ENCODE assay signal across 9 mouse cellular contexts in genomic region chr10:62101504-62102439, GRCm38 (mm10). TPM values are rescaled to one million over a fixed set of nuclear protein-coding genes. Genes with fewer than 3 reads are reported as not detected.
DNase-seq lines count a peak whose midpoint lies in the region; ATAC-seq lines count a peak whose summit lies in the region.
"Had no signal": no experiment of that assay in that cellular context is flagged by ENCODE, and none has a peak within 500 bp of the region (broad histone marks: within the 10 kb centered on the region; RNA-seq: fewer than 3 reads in every experiment).

No protein-coding gene starts in this region.

- H3K9me3 ChIP-seq in liver, embryonic 13.5 days (replicated peaks) = no peaks in the 10 kb centered on the region
- H3K9me3 ChIP-seq in neural tube, embryonic 14.5 days (ENCODE audit: control insufficient read depth, low read length) = no peaks in the 10 kb centered on the region

- DNase-seq in A20 (ENCODE audit: low read depth, low spot score) = peak; percentile 59
- DNase-seq in embryo, embryonic 10.5 days (ENCODE audit: low spot score) = peak; percentile 91
- DNase-seq in gastrocnemius, postnatal 4 days (ENCODE audit: low spot score in 2 of 2) = peak; percentile 53 to 72
- DNase-seq in kidney, postnatal 14 days = peak; percentile 78
- peak; percentile 15 for DNase-seq in liver, embryonic 13.5 days
- peak; percentile 31 to 67 for DNase-seq in thymus, postnatal 10 days (ENCODE audit: low spot score in 2 of 2)

- no peak overlapping the region for H3K4me2 ChIP-seq in liver, embryonic 13.5 days
- no peak overlapping the region for H3K4me2 ChIP-seq in neural tube, embryonic 14.5 days (ENCODE audit: low read depth, low read length)

- no peaks in the 10 kb centered on the region for H3K4me1 ChIP-seq in liver, embryonic 13.5 days (replicated peaks)
- peaks cover 16% of the 10 kb centered on the region for H3K4me1 ChIP-seq in neural tube, embryonic 14.5 days (ENCODE audit: control insufficient read depth, insufficient read depth, low read length)

- H3K27me3 ChIP-seq in liver, embryonic 13.5 days = peaks cover 20% of the 10 kb centered on the region; the same call in 1 of the 2 replicates
- H3K27me3 ChIP-seq in neural tube, embryonic 14.5 days (ENCODE audit: control insufficient read depth, insufficient read depth, low read length) = peaks cover 4% of the 10 kb centered on the region; the same call in 1 of the 2 replicates

- 7% methylated on average over 7 of the region's 7 CpGs for WGBS in liver, embryonic 13.5 days (ENCODE audit: insufficient replicate concordance)
- 10% methylated on average over 7 of the region's 7 CpGs for WGBS in neural tube, embryonic 14.5 days

- no peaks in the 10 kb centered on the region for H3K36me3 ChIP-seq in liver, embryonic 13.5 days
- H3K36me3 ChIP-seq in neural tube, embryonic 14.5 days (ENCODE audit: control insufficient read depth, insufficient read depth, low read length) = no peaks in the 10 kb centered on the region; the same call in 1 of the 2 replicates

- H3K27ac ChIP-seq in liver, embryonic 13.5 days = no peak overlapping the region
- peak overlapping the region; percentile 91 for H3K27ac ChIP-seq in neural tube, embryonic 14.5 days (ENCODE audit: low read depth, low read length)

- no peak overlapping the region for H3K4me3 ChIP-seq in liver, embryonic 13.5 days (replicated peaks)
- H3K4me3 ChIP-seq in neural tube, embryonic 14.5 days (ENCODE audit: low read depth, low read length) = no peak overlapping the region

- peak; percentile 23 for ATAC-seq in activated CD4-positive, CD25-positive, alpha-beta regulatory T cell, adult 4 months
- ATAC-seq in liver, embryonic 13.5 days (ENCODE audit: low read depth) = no peak
- ATAC-seq in neural tube, embryonic 14.5 days (ENCODE audit: low read depth) = peak; percentile 80

- no peak overlapping the region for H3K9ac ChIP-seq in liver, embryonic 13.5 days
- H3K9ac ChIP-seq in neural tube, embryonic 14.5 days (replicated peaks; ENCODE audit: low read depth, low read length) = no peak overlapping the region

RNA-seq across cellular contexts. Expression of gene Neurog3, which starts 31.1 kb away (rescaled TPM):
- polyA plus RNA-seq in activated CD4-positive, CD25-positive, alpha-beta regulatory T cell, adult 4 months (2017; shearing (Covaris generic)) = not detected
- total RNA-seq in gastrocnemius, postnatal 4 days (2021) = not detected
- polyA plus RNA-seq in liver, embryonic 13.5 days (2015; fragmentation: Nextera tagmentation; extraction: Ambion mirVana) = not detected in 2 replicates
- polyA plus RNA-seq in neural tube, embryonic 14.5 days (2014; fragmentation: Nextera tagmentation; extraction: Ambion mirVana) = 0.16 and 0.68 TPM in 2 replicates
- polyA plus RNA-seq: heart, embryonic 14.5 days had no signal

RNA-seq across cellular contexts. Expression of gene Fam241b, which starts 41.9 kb away (rescaled TPM):
- 1 to 10 TPM; 2.9 to 3.3 TPM for polyA plus RNA-seq in activated CD4-positive, CD25-positive, alpha-beta regulatory T cell, adult 4 months (2017; shearing (Covaris generic))
- under 1 TPM; 0.23 to 0.47 TPM for total RNA-seq in gastrocnemius, postnatal 4 days (2021)
- polyA plus RNA-seq in liver, embryonic 13.5 days (2015; fragmentation: Nextera tagmentation; extraction: Ambion mirVana) = 1.0 and 1.1 TPM in 2 replicates
- 32.5 and 44.7 TPM in 2 replicates for polyA plus RNA-seq in neural tube, embryonic 14.5 days (2014; fragmentation: Nextera tagmentation; extraction: Ambion mirVana)

Comparison
In these comparisons a context has a peak if more than half of its experiments do, and no peak if none do; other contexts are left out.
1. DNase-seq: peak in every context shown above with its lines; median percentile 91 in embryo, embryonic 10.5 days; 78 in kidney, postnatal 14 days; 62 in gastrocnemius, postnatal 4 days; 59 in A20; 49 in thymus, postnatal 10 days; 15 in liver, embryonic 13.5 days.